Mouse (Mus musculus) ES-E14 (cell line): Measurements from ENCODE around the gene Akp3.

Source experiments
- MAFK ChIP-seq: IDR thresholded peaks from 2 replicates; pipeline ENCODE4 v1.6.1; 2014; ENCODE audit warnings: mild to moderate bottlenecking, low read depth, low read length, inconsistent platforms; ENCODE audit not compliant: insufficient read depth
- ZC3H11A ChIP-seq: IDR thresholded peaks from 2 replicates; pipeline ENCODE4 v1.6.1; 2012; ENCODE audit warnings: low read depth, mild to moderate bottlenecking, inconsistent platforms, low read length, borderline replicate concordance
- ZNF384 ChIP-seq: IDR thresholded peaks from 2 replicates; pipeline ENCODE4 v1.6.1; 2012; ENCODE audit warnings: low read depth, low read length, inconsistent platforms

- no peak for TF ChIP-seq MAFK
- TF ChIP-seq ZNF384: no peak
- TF ChIP-seq ZC3H11A: no peak
Observed at GRCm38 (mm10) chr1:87156199-87156587, 31.4 kb downstream of the Akp3 start, which contains the start of gene Ecel1.
